Mouse (Mus musculus) midbrain, embryonic 15.5 days (tissue): ENCODE measurements around the gene Pawr. TPM values are rescaled to one million over a fixed set of nuclear protein-coding genes. Genes with fewer than 3 reads are reported as not detected.

Experiments
- ATAC-seq: fragments of 200-750 bp; cut with Nextera tagmentation; replicated peaks from 2 replicates; pipeline ENCODE4 v1.8.0; 2017; ENCODE audit warnings: moderate TSS enrichment
- H3K27ac ChIP-seq: fragments of 300-500 bp; sonication (generic); 2 replicates; pipeline ENCODE4 v1.5.1; 2015; ENCODE audit warnings: mild to moderate bottlenecking, inconsistent platforms
- H3K27me3 ChIP-seq: fragments of 300-500 bp; sonication (generic); replicated peaks from 2 replicates; pipeline ENCODE4 v1.6.1; 2015; ENCODE audit warnings: inconsistent platforms
- H3K36me3 ChIP-seq: fragments of 300-500 bp; sonication (generic); replicated peaks from 2 replicates; pipeline ENCODE4 v1.6.1; 2015; ENCODE audit warnings: inconsistent platforms
- H3K4me1 ChIP-seq: fragments of 300-500 bp; sonication (generic); 2 replicates; pipeline ENCODE4 v1.6.1; 2015; ENCODE audit warnings: inconsistent platforms
- H3K4me2 ChIP-seq: fragments of 300-500 bp; sonication (generic); 2 replicates; pipeline ENCODE4 v1.6.1; 2015; ENCODE audit warnings: inconsistent platforms, mild to moderate bottlenecking, moderate library complexity
- H3K4me3 ChIP-seq: fragments of 300-500 bp; sonication (generic); 2 replicates; pipeline ENCODE4 v1.5.1; 2015; ENCODE audit warnings: mild to moderate bottlenecking, inconsistent platforms
- H3K9ac ChIP-seq: fragments of 300-500 bp; sonication (generic); 2 replicates; pipeline ENCODE4 v1.6.1; 2015; ENCODE audit warnings: mild to moderate bottlenecking, inconsistent platforms
- H3K9me3 ChIP-seq: fragments of 300-500 bp; sonication (generic); 2 replicates; pipeline ENCODE4 v1.6.1; 2016; ENCODE audit warnings: inconsistent platforms
- WGBS: fragments of 180-500 bp; shearing (Covaris S2); methylation state at CpG from one replicate; pipeline ENCODE4 v1.1.7; 2015; ENCODE audit warnings: mixed read lengths; 5-methylcytosine and 5-hydroxymethylcytosine counted together
- microRNA-seq: library from miRNA; unstranded; fragments of <30 nt; microRNA quantifications from one replicate; pipeline ENCODE4, GENCODE M21; 2016
- polyA plus RNA-seq: library from polyadenylated mRNA; unstranded; fragments of >200 nt; fragmentation: Nextera tagmentation; extraction: Ambion mirVana; gene quantifications from 2 replicates; pipeline ENCODE4 v1.2.1, GENCODE M21; 2015

Gene Pawr
- polyA plus RNA-seq, 1 experiment from 2014 or later = 2.5 TPM

DNA sequence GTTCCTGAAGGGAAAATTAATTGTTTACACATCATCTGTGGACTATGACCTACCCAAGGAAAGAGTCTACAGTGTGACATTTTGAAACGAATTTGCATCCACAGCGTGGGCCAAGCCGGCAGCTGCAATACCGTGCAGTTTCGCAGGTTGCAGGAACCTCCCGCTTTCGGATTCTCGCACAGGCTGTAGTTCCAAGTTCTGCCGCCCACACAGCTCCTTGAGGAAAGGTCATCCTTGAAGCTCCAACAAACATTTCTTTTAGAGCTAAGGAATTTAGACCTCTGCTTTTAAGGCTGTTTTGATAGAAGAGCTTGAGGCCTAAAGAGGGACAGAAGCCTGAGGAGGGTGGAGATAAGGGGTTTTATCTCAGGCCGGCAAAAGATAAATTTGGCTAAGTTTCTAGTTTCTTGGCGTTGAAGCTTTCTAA is 122.8 kb downstream of the Pawr start:
- 91% methylated on average over 11 of the region's 11 CpGs for WGBS
- no peaks in the 10 kb centered on the region for H3K9me3 ChIP-seq
- no peak overlapping the region for H3K27ac ChIP-seq
- ATAC-seq = no peak
- no peaks in the 10 kb centered on the region for H3K36me3 ChIP-seq
- H3K9ac ChIP-seq = no peak overlapping the region
- H3K4me1 ChIP-seq = no peaks in the 10 kb centered on the region
- no peak overlapping the region for H3K4me2 ChIP-seq
- no peak overlapping the region for H3K4me3 ChIP-seq
- H3K27me3 ChIP-seq = no peaks in the 10 kb centered on the region

- Histone ChIP-seq H3K27ac (no peak overlapping the region), H3K27me3 (no peaks in the 10 kb centered on the region), H3K9ac (no peak overlapping the region), H3K4me2 (no peak overlapping the region), H3K4me3 (no peak overlapping the region), H3K4me1 (no peaks in the 10 kb centered on the region), H3K9me3 (no peaks in the 10 kb centered on the region), H3K36me3 (no peaks in the 10 kb centered on the region)
- WGBS = 80% methylated on average over 10 of the region's 10 CpGs
- no peak for ATAC-seq
Measured at GRCm38 (mm10) chr10:108455204-108455603, 123.3 kb downstream of the Pawr start.

DNA sequence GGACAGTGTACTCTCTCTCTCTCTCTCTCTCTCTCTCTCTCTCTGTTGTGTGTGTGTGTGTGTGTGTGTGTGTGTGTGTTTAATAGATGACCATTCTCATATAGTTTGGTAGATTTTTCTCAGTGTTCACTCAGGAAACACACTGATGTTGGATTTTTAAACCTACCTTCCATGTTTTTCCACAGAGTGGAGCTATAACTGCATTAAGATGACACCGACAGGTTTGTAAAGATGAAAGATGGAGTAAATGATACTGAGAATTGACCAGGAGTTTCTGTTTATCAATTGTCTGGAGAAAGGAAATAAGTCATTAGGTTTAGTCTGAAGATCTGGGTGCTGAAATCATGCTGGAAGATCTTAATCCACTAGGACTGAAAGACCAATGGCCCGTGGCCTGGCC is 124.0 kb downstream of the Pawr start:
- Histone ChIP-seq H3K9me3 (no peaks in the 10 kb centered on the region), H3K4me2 (no peak overlapping the region), H3K9ac (no peak overlapping the region), H3K36me3 (no peaks in the 10 kb centered on the region), H3K27me3 (no peaks in the 10 kb centered on the region), H3K4me3 (no peak overlapping the region), H3K4me1 (no peaks in the 10 kb centered on the region), H3K27ac (no peak overlapping the region)
- 86% methylated on average over 2 of the region's 2 CpGs for WGBS
- no peak for ATAC-seq

DNA sequence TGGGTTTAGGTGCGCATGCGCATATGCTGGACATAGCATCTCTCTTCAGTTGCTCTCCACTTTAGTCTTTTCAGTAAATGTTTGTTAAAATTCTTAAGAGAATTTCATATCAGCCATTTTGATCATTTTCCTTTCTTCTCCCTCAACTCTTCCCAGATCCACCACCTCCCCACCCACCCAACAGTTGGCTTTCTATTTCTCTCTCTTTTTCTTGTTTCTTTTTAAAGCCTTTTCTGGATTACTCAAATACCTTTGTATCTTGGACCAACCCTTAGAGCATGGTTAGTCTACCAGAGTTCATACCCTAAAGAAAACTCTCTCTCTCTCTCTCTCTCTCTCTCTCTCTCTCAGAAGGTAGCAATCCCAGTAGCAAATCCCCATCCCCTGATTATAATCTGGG is 125.1 kb downstream of the Pawr start:
- Histone ChIP-seq H3K9me3 (no peaks in the 10 kb centered on the region), H3K36me3 (no peaks in the 10 kb centered on the region), H3K27ac (no peak overlapping the region), H3K4me3 (no peak overlapping the region), H3K27me3 (no peaks in the 10 kb centered on the region), H3K4me1 (no peaks in the 10 kb centered on the region), H3K4me2 (no peak overlapping the region), H3K9ac (no peak overlapping the region)
- ATAC-seq = no peak
- 98% methylated on average over 2 of the region's 2 CpGs for WGBS

DNA sequence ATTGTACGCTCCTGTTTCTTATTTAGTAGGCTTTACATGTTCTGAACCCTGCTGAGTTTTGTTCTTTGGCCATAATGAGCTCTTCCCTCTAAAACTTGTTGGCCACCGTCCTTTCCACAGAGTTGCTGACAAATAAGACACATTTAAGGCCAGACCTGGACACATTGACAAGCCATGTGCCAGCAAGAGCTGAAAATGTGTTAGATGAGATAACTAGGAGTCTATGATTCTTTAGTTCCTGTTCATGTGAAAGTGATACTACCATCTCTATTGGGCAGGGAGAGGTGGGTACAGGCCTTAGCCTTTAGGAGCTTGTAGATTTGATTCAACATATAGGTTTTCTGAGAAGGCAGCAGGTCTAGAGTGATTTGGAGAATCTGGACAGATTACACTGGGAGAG is 129.9 kb downstream of the Pawr start:
- no peak overlapping the region for H3K4me3 ChIP-seq
- H3K27me3 ChIP-seq = no peaks in the 10 kb centered on the region
- H3K9me3 ChIP-seq = no peaks in the 10 kb centered on the region
- whole genome bisulfite sequencing = 68% methylated on average over 2 of the region's 2 CpGs
- no peak overlapping the region for H3K4me2 ChIP-seq
- no peak overlapping the region for H3K27ac ChIP-seq
- no peaks in the 10 kb centered on the region for H3K4me1 ChIP-seq
- H3K9ac ChIP-seq = no peak overlapping the region
- no peak for ATAC-seq
- no peaks in the 10 kb centered on the region for H3K36me3 ChIP-seq

Small RNAs within 50 kb of the gene (microRNA-seq; reads per million reads assigned to microRNA genes)
- gene Gm25591 = not detected

Other genes starting within 250 kb of the Pawr start
- gene Ppp1r12a, start 169.9 kb upstream of the Pawr start, polyA plus RNA-seq = 76.0 and 78.5 TPM in 2 replicates